Mouse (Mus musculus) liver, postnatal 0 days (tissue): ENCODE data around the gene Fcer1a. TPM values are rescaled to one million over a fixed set of nuclear protein-coding genes. Genes with fewer than 3 reads are reported as not detected.
"Not testable (repeated sequence)": the region's sequence is repeated elsewhere in the genome, so short reads cannot be mapped to it uniquely, and the experiment has no call there.

ENCODE experiments used
- ATAC-seq: fragments of 200-750 bp; cut with Nextera tagmentation; 2 replicates; pipeline ENCODE4 v1.8.0; 2017; ENCODE audit warnings: mild to moderate bottlenecking, moderate library complexity
- DNase-seq: peaks from one replicate; pipeline ENCODE4 v3.0.0-alpha.2; 2016
- H3K27ac ChIP-seq: fragments of 300-500 bp; sonication (generic); 2 replicates; pipeline ENCODE4 v1.5.1; 2014; ENCODE audit warnings: antibody characterized with exemption, moderate library complexity, mild to moderate bottlenecking, low read depth
- H3K27me3 ChIP-seq: fragments of 300-500 bp; sonication (generic); 2 replicates; pipeline ENCODE4 v1.6.1; 2014; ENCODE audit warnings: low read length, control low read depth, mixed read lengths; ENCODE audit not compliant: insufficient read depth
- H3K36me3 ChIP-seq: fragments of 300-500 bp; sonication (generic); replicated peaks from 2 replicates; pipeline ENCODE4 v1.6.1; 2014; ENCODE audit warnings: mild to moderate bottlenecking, control low read depth, low read length, moderate library complexity, mixed read lengths; ENCODE audit not compliant: insufficient read depth
- H3K4me1 ChIP-seq: fragments of 300-500 bp; sonication (generic); 2 replicates; pipeline ENCODE4 v1.6.1; 2014; ENCODE audit warnings: antibody characterized with exemption, mild to moderate bottlenecking, control low read depth; ENCODE audit not compliant: insufficient read depth
- H3K4me2 ChIP-seq: fragments of 300-500 bp; sonication (generic); 2 replicates; pipeline ENCODE4 v1.6.1; 2014; ENCODE audit warnings: low read depth, mild to moderate bottlenecking, low read length, moderate library complexity, mixed read lengths
- H3K4me3 ChIP-seq: fragments of 300-500 bp; sonication (generic); 2 replicates; pipeline ENCODE4 v1.5.1; 2014; ENCODE audit warnings: low read depth, low read length
- H3K9ac ChIP-seq: fragments of 300-500 bp; sonication (generic); replicated peaks from 2 replicates; pipeline ENCODE4 v1.6.1; 2014; ENCODE audit warnings: mild to moderate bottlenecking, moderate library complexity
- H3K9me3 ChIP-seq: fragments of 300-500 bp; sonication (generic); 2 replicates; pipeline ENCODE4 v1.6.1; 2016; ENCODE audit warnings: mild to moderate bottlenecking, control low read depth, low read length, mixed read lengths
- CTCF ChIP-seq: sonication (generic); IDR thresholded peaks from 2 replicates; pipeline ENCODE4 v1.5.1; 2016; ENCODE audit warnings: antibody characterized with exemption, low read depth
- EP300 ChIP-seq: IDR thresholded peaks from 2 replicates; pipeline ENCODE4 v1.6.1; 2016; ENCODE audit warnings: antibody characterized with exemption, low read depth, mild to moderate bottlenecking
- WGBS: fragments of 180-500 bp; shearing (Covaris S2); extraction: QIAGEN DNeasy Blood & Tissue Kit; methylation state at CpG from one replicate; pipeline ENCODE4 v1.1.7; 2014; ENCODE audit not compliant: insufficient replicate concordance; 5-methylcytosine and 5-hydroxymethylcytosine counted together
- polyA plus RNA-seq: library from polyadenylated mRNA; unstranded; fragments of >200 nt; fragmentation: Nextera tagmentation; extraction: Ambion mirVana; gene quantifications from 2 replicates; pipeline ENCODE4 v1.2.1, GENCODE M21; 2015

Fcer1a gene
- polyA plus RNA-seq = 0.32 and 0.34 TPM in 2 replicates

- no peak within 1 kb of the TSS for H3K4me3 ChIP-seq
- 52% methylated on average over 2 of the region's 2 CpGs for WGBS
- TF ChIP-seq CTCF = no peak
- no peak for TF ChIP-seq EP300
These were observed at the start of gene Fcer1a for GRCm38 (mm10) chr1:173227081-173227480. Fcer1a (minus strand) TSS chr1:173227214.

GRCm38 (mm10) chr1:173265701-173266100 lies 38.7 kb upstream of the Fcer1a start, which contains the start of gene Olfr418:
Olfr418 (plus strand) TSS chr1:173266001.
- H3K36me3 ChIP-seq = no peaks in the 10 kb centered on the region
- H3K9me3 ChIP-seq = no peaks in the 10 kb centered on the region
- no peak for ATAC-seq
- H3K27ac ChIP-seq = no peak within 1 kb of the TSS
- no peak for DNase-seq
- no peak within 1 kb of the TSS for H3K9ac ChIP-seq
- H3K4me1 ChIP-seq = no peaks in the 10 kb centered on the region
- H3K27me3 ChIP-seq = no peaks in the 10 kb centered on the region
- TF ChIP-seq EP300 (no peak), CTCF (no peak)
- no peak within 1 kb of the TSS for H3K4me3 ChIP-seq
- H3K4me2 ChIP-seq = no peak within 1 kb of the TSS

More at GRCm38 (mm10) chr1:173227081-173227480, at the start of gene Fcer1a:
- Histone ChIP-seq H3K9ac (no peak within 1 kb of the TSS), H3K4me2 (no peak within 1 kb of the TSS), H3K27me3 (no peaks in the 10 kb centered on the region), H3K27ac (no peak within 1 kb of the TSS), H3K36me3 (no peaks in the 10 kb centered on the region), H3K9me3 (no peaks in the 10 kb centered on the region), H3K4me1 (no peaks in the 10 kb centered on the region)
- ATAC-seq = no peak
- no peak for DNase-seq

- H3K4me3 ChIP-seq = no peak overlapping the region
- no peak for TF ChIP-seq CTCF
- TF ChIP-seq EP300 = no peak
- no peak overlapping the region for H3K9ac ChIP-seq
- WGBS = 74% methylated on average over 3 of the region's 3 CpGs
- no peak overlapping the region for H3K27ac ChIP-seq
- no peak for ATAC-seq
- no peaks in the 10 kb centered on the region for H3K27me3 ChIP-seq
- DNase-seq = no peak
- H3K9me3 ChIP-seq = no peaks in the 10 kb centered on the region
- no peaks in the 10 kb centered on the region for H3K4me1 ChIP-seq
- H3K36me3 ChIP-seq = no peaks in the 10 kb centered on the region
- no peak overlapping the region for H3K4me2 ChIP-seq
These were observed 22.9 kb upstream of the Fcer1a start for GRCm38 (mm10) chr1:173249888-173250287.

GRCm38 (mm10) chr1:173237004-173237403 lies 10.0 kb upstream of the Fcer1a start:
- not testable (repeated sequence) for ATAC-seq, H3K9me3 ChIP-seq, H3K27ac ChIP-seq, DNase-seq, H3K4me3 ChIP-seq, H3K27me3 ChIP-seq, H3K4me2 ChIP-seq, H3K9ac ChIP-seq, H3K4me1 ChIP-seq, H3K36me3 ChIP-seq
- WGBS = 74% methylated on average over 1 of the region's 1 CpGs

GRCm38 (mm10) chr1:173216481-173216880 lies 10.5 kb downstream of the Fcer1a start:
- H3K9ac ChIP-seq = no peak overlapping the region
- H3K4me3 ChIP-seq = no peak overlapping the region
- H3K4me2 ChIP-seq = no peak overlapping the region
- TF ChIP-seq CTCF (no peak), EP300 (no peak)
- DNase-seq (no peak), ATAC-seq (no peak)
- H3K36me3 ChIP-seq = no peaks in the 10 kb centered on the region
- H3K27ac ChIP-seq = no peak overlapping the region
- WGBS = 81% methylated on average over 3 of the region's 3 CpGs
- H3K9me3 ChIP-seq = no peaks in the 10 kb centered on the region
- no peaks in the 10 kb centered on the region for H3K4me1 ChIP-seq
- H3K27me3 ChIP-seq = no peaks in the 10 kb centered on the region

GRCm38 (mm10) chr1:173212092-173212491 lies 14.9 kb downstream of the Fcer1a start, which contains the start of gene Olfr1404:
Olfr1404 (plus strand) TSS chr1:173212392.
- no peak for DNase-seq
- H3K4me2 ChIP-seq = no peak within 1 kb of the TSS

GRCm38 (mm10) chr1:173197508-173197907 lies 29.5 kb downstream of the Fcer1a start, which contains the start of gene Olfr218:
Olfr218 (plus strand) TSS chr1:173197808.
- Histone ChIP-seq H3K9me3 (no peaks in the 10 kb centered on the region), H3K4me3 (no peak within 1 kb of the TSS), H3K4me1 (no peaks in the 10 kb centered on the region), H3K36me3 (no peaks in the 10 kb centered on the region), H3K27me3 (no peaks in the 10 kb centered on the region), H3K27ac (no peak within 1 kb of the TSS), H3K9ac (no peak within 1 kb of the TSS), H3K4me2 (no peak within 1 kb of the TSS)
- WGBS = 71% methylated on average over 5 of the region's 5 CpGs
- ATAC-seq = no peak
- TF ChIP-seq EP300 = no peak
- no peak for TF ChIP-seq CTCF
- DNase-seq = no peak

More at GRCm38 (mm10) chr1:173212092-173212491, 14.9 kb downstream of the Fcer1a start, which contains the start of gene Olfr1404:
- WGBS = 67% methylated on average over 5 of the region's 5 CpGs
- Histone ChIP-seq H3K27me3 (no peaks in the 10 kb centered on the region), H3K9me3 (0 out of 2 replicates have a peak, but pooled peaks cover 2% of the 10 kb centered on the region), H3K27ac (no peak within 1 kb of the TSS), H3K9ac (no peak within 1 kb of the TSS), H3K36me3 (no peaks in the 10 kb centered on the region), H3K4me1 (no peaks in the 10 kb centered on the region), H3K4me3 (no peak within 1 kb of the TSS)
- TF ChIP-seq CTCF (no peak), EP300 (no peak)
- no peak for ATAC-seq
